ENCODE assay signal across 32 mouse cellular contexts in genomic region chr2:63002784-63003183, GRCm38 (mm10).
"Had no signal": no experiment of that assay in that cellular context is flagged by ENCODE, and none has a peak within 500 bp of the region (broad histone marks: within the 10 kb centered on the region; RNA-seq: fewer than 3 reads in every experiment).

No protein-coding gene starts in this region.

- H3K4me2 ChIP-seq: heart, embryonic 15.5 days; hindbrain, embryonic 12.5 days; hindbrain, embryonic 13.5 days; hindbrain, embryonic 14.5 days; hindbrain, embryonic 15.5 days; intestine, embryonic 15.5 days; kidney, embryonic 15.5 days had no signal

- H3K9me3 ChIP-seq: heart, embryonic 15.5 days; hindbrain, embryonic 10.5 days; hindbrain, embryonic 12.5 days; hindbrain, embryonic 13.5 days; hindbrain, embryonic 15.5 days; intestine, embryonic 15.5 days; kidney, embryonic 15.5 days had no signal

- ATAC-seq: hindbrain, embryonic 16.5 days; hindbrain, postnatal 0 days; inflammation-experienced regulatory T-cells, adult 6 months; intestine, embryonic 15.5 days; intestine, embryonic 16.5 days; intestine, postnatal 0 days had no signal

- H3K27ac ChIP-seq: heart, embryonic 15.5 days; hindbrain, embryonic 10.5 days; hindbrain, embryonic 12.5 days; hindbrain, embryonic 13.5 days; hindbrain, embryonic 14.5 days; hindbrain, embryonic 15.5 days; hindbrain, postnatal 0 days; intestine, embryonic 15.5 days; kidney, embryonic 15.5 days; kidney, postnatal 0 days; layer of hippocampus, adult 2 months; left cerebral cortex, adult 2 months had no signal

- H3K27me3 ChIP-seq: heart, embryonic 15.5 days; hindbrain, embryonic 12.5 days; hindbrain, embryonic 13.5 days; hindbrain, embryonic 15.5 days; intestine, embryonic 15.5 days; kidney, embryonic 15.5 days had no signal

- H3K36me3 ChIP-seq: heart, embryonic 15.5 days; hindbrain, embryonic 10.5 days; hindbrain, embryonic 12.5 days; hindbrain, embryonic 13.5 days; hindbrain, embryonic 15.5 days; intestine, embryonic 15.5 days; kidney, embryonic 15.5 days had no signal

- H3K9ac ChIP-seq: heart, embryonic 15.5 days; hindbrain, embryonic 12.5 days; hindbrain, embryonic 13.5 days; hindbrain, embryonic 14.5 days; hindbrain, embryonic 15.5 days; intestine, embryonic 15.5 days; kidney, embryonic 15.5 days had no signal

- H3K4me3 ChIP-seq: heart, embryonic 15.5 days; hindbrain, embryonic 10.5 days; hindbrain, embryonic 12.5 days; hindbrain, embryonic 13.5 days; hindbrain, embryonic 15.5 days; intestine, embryonic 15.5 days; kidney, embryonic 15.5 days; layer of hippocampus, adult 2 months; left cerebral cortex, adult 2 months had no signal

- H3K4me1 ChIP-seq: heart, embryonic 15.5 days; hindbrain, embryonic 10.5 days; hindbrain, embryonic 12.5 days; hindbrain, embryonic 15.5 days; intestine, embryonic 15.5 days; kidney, embryonic 15.5 days had no signal

- DNase-seq: heart, postnatal 10 days; heart, postnatal 14 days; heart, postnatal 36 days; heart, postnatal 4 days; kidney, adult 11 months; kidney, adult 18-20 months; kidney, adult 2 months; kidney, adult 8-10 months; kidney, adult 9 months; kidney, postnatal 10 days; kidney, postnatal 14 days; kidney, postnatal 25 days; kidney, postnatal 36 days; kidney, postnatal 4 days; layer of hippocampus, adult 9-11 months; layer of hippocampus, postnatal 36 days had no signal
